9 mouse cellular contexts compared by ENCODE assay signal in genomic region chr3:145941971-145942370, GRCm38 (mm10). TPM values are rescaled to one million over a fixed set of nuclear protein-coding genes. Genes with fewer than 3 reads are reported as not detected.
DNase-seq lines count a peak whose midpoint lies in the region; ATAC-seq and TF ChIP-seq lines count a peak whose summit lies in the region.
"Had no signal": no experiment of that assay in that cellular context is flagged by ENCODE, and none has a peak within 500 bp of the region (broad histone marks: within the 10 kb centered on the region; RNA-seq: fewer than 3 reads in every experiment).

No protein-coding gene starts in this region.

- peak; percentile 72 for DNase-seq in hindbrain, embryonic 10.5 days (ENCODE audit: low spot score)
- DNase-seq in CH12.LX (ENCODE audit: extremely low read depth), result peak; percentile 95
- peak; percentile 79 for DNase-seq in c-Kit-positive CD71-negative TER-119-negative erythroid progenitor cells, embryonic 14.5 days (ENCODE audit: low read depth)
- peak; percentile 62 to 71 for DNase-seq in frontal cortex, postnatal 36 days (ENCODE audit: low spot score in 2 of 2)
- peak; percentile 56 to 79 for DNase-seq in layer of hippocampus, adult 18-20 months (ENCODE audit: low spot score in 2 of 2)
- peak; percentile 79 for DNase-seq in lung, postnatal 0 days (ENCODE audit: low spot score)
- peak; percentile 62 for DNase-seq in spleen, adult 12 weeks (ENCODE audit: low spot score)

- H3K4me2 ChIP-seq in hindbrain, embryonic 12.5 days (replicated peaks), result no peak overlapping the region
- no peak overlapping the region; the same call in 1 of the 2 replicates for H3K4me2 ChIP-seq in CH12.LX (ENCODE audit: insufficient read depth, low read depth, poor library complexity, severe bottlenecking)
- no peak overlapping the region for H3K4me2 ChIP-seq in lung, postnatal 0 days (replicated peaks; ENCODE audit: low read depth, low read length)

- no peaks in the 10 kb centered on the region for H3K9me3 ChIP-seq in hindbrain, embryonic 10.5 days
- no peaks in the 10 kb centered on the region for H3K9me3 ChIP-seq in hindbrain, embryonic 12.5 days (replicated peaks)
- no peaks in the 10 kb centered on the region for H3K9me3 ChIP-seq in CH12.LX (replicated peaks; ENCODE audit: low read length)
- no peaks in the 10 kb centered on the region for H3K9me3 ChIP-seq in lung, postnatal 0 days (ENCODE audit: low read length)

- H3K27ac ChIP-seq in hindbrain, embryonic 10.5 days, result no peak overlapping the region
- no peak overlapping the region for H3K27ac ChIP-seq in hindbrain, embryonic 12.5 days
- no peak overlapping the region for H3K27ac ChIP-seq in CH12.LX (ENCODE audit: insufficient read depth, low read depth)
- no peak overlapping the region for H3K27ac ChIP-seq in lung, postnatal 0 days (ENCODE audit: low read length)
- H3K27ac ChIP-seq: macrophage had no signal

- no peak for TF ChIP-seq EP300 in CH12.LX (IDR thresholded peaks at IDR 0.05; ENCODE audit: low read length)
- no peak for TF ChIP-seq EP300 in lung, postnatal 0 days (IDR thresholded peaks at IDR 0.05)

- peak; percentile 98 to 100 for TF ChIP-seq CTCF in CH12.LX (conservative IDR thresholded peaks at IDR 0.05 in 1 of 2, IDR thresholded peaks at IDR 0.05 in 1 of 2; ENCODE audit: low read depth in 2 of 2, low read length in 2 of 2)
- TF ChIP-seq CTCF in lung, postnatal 0 days (IDR thresholded peaks at IDR 0.05), result peak; percentile 96

- H3K9ac ChIP-seq in hindbrain, embryonic 12.5 days, result no peak overlapping the region
- no peak overlapping the region for H3K9ac ChIP-seq in CH12.LX (ENCODE audit: insufficient read depth, low read depth)
- H3K9ac ChIP-seq in lung, postnatal 0 days (replicated peaks; ENCODE audit: low read depth), result no peak overlapping the region

- ATAC-seq in hindbrain, embryonic 12.5 days (ENCODE audit: low FRiP score), result no peak
- ATAC-seq in lung, postnatal 0 days, result peak; percentile 23

- no peaks in the 10 kb centered on the region for H3K27me3 ChIP-seq in hindbrain, embryonic 10.5 days (ENCODE audit: insufficient read depth, poor library complexity, severe bottlenecking)
- H3K27me3 ChIP-seq in hindbrain, embryonic 12.5 days, result no peaks in the 10 kb centered on the region
- no peaks in the 10 kb centered on the region for H3K27me3 ChIP-seq in CH12.LX (replicated peaks)
- no peaks in the 10 kb centered on the region for H3K27me3 ChIP-seq in lung, postnatal 0 days (replicated peaks; ENCODE audit: insufficient read depth, low read length)

- TF ChIP-seq RAD21 in CH12.LX (IDR thresholded peaks at IDR 0.05; ENCODE audit: low read depth, low read length), result peak; percentile 86

- no peak for TF ChIP-seq POLR2A in CH12.LX (IDR thresholded peaks at IDR 0.05; ENCODE audit: low read depth, low read length)

- dilution Hi-C loops in CH12.LX (cut with MboI; ENCODE audit: extremely low pct_ligation_motif_present, extremely low pct_unique_long_range_greater_than_20kb, low sequenced_read_pairs), result no loop called here

- H3K4me1 ChIP-seq in hindbrain, embryonic 10.5 days (replicated peaks), result peaks cover 21% of the 10 kb centered on the region
- peaks cover 22% of the 10 kb centered on the region for H3K4me1 ChIP-seq in hindbrain, embryonic 12.5 days
- peaks cover 7 to 77% of the 10 kb centered on the region in 2 experiments; a peak in 3 of 4 replicates for H3K4me1 ChIP-seq in CH12.LX (ENCODE audit: control insufficient read depth in 1 of 2, insufficient read depth in 2 of 2)
- H3K4me1 ChIP-seq in lung, postnatal 0 days (ENCODE audit: insufficient read depth, low read depth, low read length), result peaks cover 11% of the 10 kb centered on the region

- 18% methylated on average over 3 of the region's 3 CpGs for WGBS in hindbrain, embryonic 10.5 days
- 20% methylated on average over 3 of the region's 3 CpGs for WGBS in hindbrain, embryonic 12.5 days
- 6% methylated on average over 3 of the region's 3 CpGs for whole genome bisulfite sequencing in lung, postnatal 0 days

- H3K79me2 ChIP-seq in CH12.LX (replicated peaks; ENCODE audit: control insufficient read depth, extremely low read depth, insufficient read depth, poor library complexity, severe bottlenecking), result peaks cover 47% of the 10 kb centered on the region

- in situ Hi-C loops in CH12.LX (cut with MboI; ENCODE audit: low pct_ligation_motif_present, low pct_unique_long_range_greater_than_20kb, low sequenced_read_pairs), result no loop called here

- H3K4me3 ChIP-seq in hindbrain, embryonic 10.5 days, result no peak overlapping the region
- no peak overlapping the region for H3K4me3 ChIP-seq in hindbrain, embryonic 12.5 days
- no peak overlapping the region for H3K4me3 ChIP-seq in CH12.LX (replicated peaks in 1 of 3; ENCODE audit: low read depth in 2 of 3, low read length in 2 of 3, poor library complexity in 1 of 3)
- no peak overlapping the region for H3K4me3 ChIP-seq in lung, postnatal 0 days (ENCODE audit: low read depth, low read length)

- peaks cover 59% of the 10 kb centered on the region for H3K36me3 ChIP-seq in hindbrain, embryonic 10.5 days
- peaks cover 27% of the 10 kb centered on the region for H3K36me3 ChIP-seq in hindbrain, embryonic 12.5 days
- H3K36me3 ChIP-seq in CH12.LX (replicated peaks in 1 of 2; ENCODE audit: control insufficient read depth in 1 of 2, insufficient read depth in 1 of 2, low read length in 1 of 2), result peaks cover 30 to 71% of the 10 kb centered on the region in 2 experiments
- H3K36me3 ChIP-seq in lung, postnatal 0 days (ENCODE audit: insufficient read depth, low read length), result peaks cover 4% of the 10 kb centered on the region; the same call in 1 of the 2 replicates

TF ChIP-seq in CH12.LX, 34 proteins besides CTCF, POLR2A, EP300 and RAD21:
- TF ChIP-seq BHLHE40 (IDR thresholded peaks at IDR 0.05; ENCODE audit: low read depth, low read length) (peak; percentile 86), TCF12 (IDR thresholded peaks at IDR 0.05; ENCODE audit: low read depth, low read length) (no peak), ETS1 (conservative IDR thresholded peaks at IDR 0.05; ENCODE audit: low read depth, low read length) (no peak), MEF2A (IDR thresholded peaks at IDR 0.05; ENCODE audit: borderline replicate concordance, low read depth, low read length) (no peak), JUN (IDR thresholded peaks at IDR 0.05; ENCODE audit: insufficient read depth, low read depth, low read length) (no peak), UBTF (IDR thresholded peaks at IDR 0.05; ENCODE audit: low read depth, low read length) (no peak), SMC3 (IDR thresholded peaks at IDR 0.05; ENCODE audit: low read depth, low read length) (peak; percentile 86), HCFC1 (IDR thresholded peaks at IDR 0.05; ENCODE audit: low read depth, low read length) (no peak), USF2 (conservative IDR thresholded peaks at IDR 0.05; ENCODE audit: low read depth, low read length) (no peak), IRF4 (IDR thresholded peaks at IDR 0.05; ENCODE audit: low read depth, low read length) (peak; percentile 81), GABPA (IDR thresholded peaks at IDR 0.05; ENCODE audit: insufficient replicate concordance, low read depth, low read length) (no peak), MAX (IDR thresholded peaks at IDR 0.05; ENCODE audit: low read length) (peak; percentile 79), ELF1 (IDR thresholded peaks at IDR 0.05; ENCODE audit: low read depth, low read length) (no peak), E2F4 (IDR thresholded peaks at IDR 0.05; ENCODE audit: insufficient replicate concordance, low read depth, low read length) (no peak), MYC (IDR thresholded peaks at IDR 0.05; ENCODE audit: low read depth, low read length) (peak; percentile 95), SIN3A (IDR thresholded peaks at IDR 0.05; ENCODE audit: low read length) (no peak), ZNF384 (IDR thresholded peaks at IDR 0.05; ENCODE audit: low read depth, low read length) (no peak), ZC3H11A (IDR thresholded peaks at IDR 0.05; ENCODE audit: low read depth, low read length) (no peak; the same call in 1 of the 2 replicates)

RNA-seq across cellular contexts. Expression of gene 2410004B18Rik, which starts 4.2 kb away (rescaled TPM):
- 54.7 and 56.4 TPM in 2 replicates for polyA plus RNA-seq in hindbrain, embryonic 10.5 days (2016; fragmentation: Nextera tagmentation; extraction: Ambion mirVana)
- 61.4 and 64.3 TPM in 2 replicates for polyA plus RNA-seq in hindbrain, embryonic 12.5 days (2016; fragmentation: Nextera tagmentation; extraction: Ambion mirVana)
- total RNA-seq in CH12.LX (2012; rRNA removed), result 51.9 and 77.1 TPM in 2 replicates
- 123 and 155 TPM in 2 replicates for total RNA-seq in CH12.LX (2014; rRNA removed)
- polyA plus RNA-seq in CH12.LX (2012; ENCODE audit: insufficient read length, low read depth), result 130 and 138 TPM in 2 replicates
- total RNA-seq in layer of hippocampus, adult 18-20 months (2021), result 10 to 100 TPM; 37.1 to 38.2 TPM
- polyA plus RNA-seq in lung, postnatal 0 days (2015; fragmentation: Nextera tagmentation; extraction: Ambion mirVana), result 40.2 and 47.6 TPM in 2 replicates

RNA-seq across cellular contexts. Expression of gene Bcl10, which starts 19.4 kb away (rescaled TPM):
- polyA plus RNA-seq in hindbrain, embryonic 10.5 days (2016; fragmentation: Nextera tagmentation; extraction: Ambion mirVana), result 48.4 and 48.5 TPM in 2 replicates
- polyA plus RNA-seq in hindbrain, embryonic 12.5 days (2016; fragmentation: Nextera tagmentation; extraction: Ambion mirVana), result 52.0 and 52.5 TPM in 2 replicates
- total RNA-seq in CH12.LX (2012; rRNA removed) (68.8 and 73.6 TPM in 2 replicates), CH12.LX (2014; rRNA removed) (166 and 177 TPM in 2 replicates)
- polyA plus RNA-seq in CH12.LX (2012; ENCODE audit: insufficient read length, low read depth), result 79.0 and 103 TPM in 2 replicates
- total RNA-seq in layer of hippocampus, adult 18-20 months (2021), result 10 to 100 TPM; 13.0 to 13.7 TPM
- 54.3 and 63.5 TPM in 2 replicates for polyA plus RNA-seq in lung, postnatal 0 days (2015; fragmentation: Nextera tagmentation; extraction: Ambion mirVana)

RNA-seq across cellular contexts. Expression of gene Syde2, which starts 45.7 kb away (rescaled TPM):
- 0.92 and 1.3 TPM in 2 replicates for polyA plus RNA-seq in hindbrain, embryonic 10.5 days (2016; fragmentation: Nextera tagmentation; extraction: Ambion mirVana)
- polyA plus RNA-seq in hindbrain, embryonic 12.5 days (2016; fragmentation: Nextera tagmentation; extraction: Ambion mirVana), result 1.4 and 2.0 TPM in 2 replicates
- total RNA-seq in CH12.LX (2012; rRNA removed) (not detected in 2 replicates), CH12.LX (2014; rRNA removed) (0.30 and 0.31 TPM in 2 replicates)
- polyA plus RNA-seq in CH12.LX (2012; ENCODE audit: insufficient read length, low read depth), result 0.10 TPM in 2 replicates
- 1 to 10 TPM; 3.6 to 4.2 TPM for total RNA-seq in layer of hippocampus, adult 18-20 months (2021)
- polyA plus RNA-seq in lung, postnatal 0 days (2015; fragmentation: Nextera tagmentation; extraction: Ambion mirVana), result 2.6 and 3.1 TPM in 2 replicates
- polyA plus RNA-seq: macrophage had no signal
